Mouse (Mus musculus) stomach, embryonic 14.5 days (tissue): ENCODE data around the gene Tmem132c. TPM values are rescaled to one million over a fixed set of nuclear protein-coding genes. Genes with fewer than 3 reads are reported as not detected.

ENCODE experiments used
- ATAC-seq: fragments of 200-750 bp; cut with Nextera tagmentation; 2 replicates; pipeline ENCODE4 v1.8.0; 2017; ENCODE audit warnings: low read depth, moderate TSS enrichment; ENCODE audit not compliant: insufficient number of reproducible peaks, insufficient read depth, low FRiP score
- H3K27ac ChIP-seq: fragments of 300-500 bp; sonication (generic); 2 replicates; pipeline ENCODE4 v1.5.1; 2014; ENCODE audit warnings: mild to moderate bottlenecking, low read length, moderate library complexity, mixed read lengths
- H3K27me3 ChIP-seq: fragments of 300-500 bp; sonication (generic); 2 replicates; pipeline ENCODE4 v1.6.1; 2014; ENCODE audit warnings: low read length, control low read depth, mixed read lengths; ENCODE audit not compliant: control insufficient read depth, insufficient read depth
- H3K36me3 ChIP-seq: fragments of 300-500 bp; sonication (generic); 2 replicates; pipeline ENCODE4 v1.6.1; 2014; ENCODE audit warnings: mild to moderate bottlenecking, control low read depth, low read length, moderate library complexity, mixed read lengths; ENCODE audit not compliant: control insufficient read depth, insufficient read depth
- H3K4me1 ChIP-seq: fragments of 300-500 bp; sonication (generic); 2 replicates; pipeline ENCODE4 v1.6.1; 2014; ENCODE audit warnings: low read length, control low read depth, mixed read lengths; ENCODE audit not compliant: control insufficient read depth, insufficient read depth
- H3K4me2 ChIP-seq: fragments of 300-500 bp; sonication (generic); replicated peaks from 2 replicates; pipeline ENCODE4 v1.6.1; 2014; ENCODE audit warnings: low read depth, low read length, control low read depth
- H3K4me3 ChIP-seq: fragments of 300-500 bp; sonication (generic); 2 replicates; pipeline ENCODE4 v1.5.1; 2014; ENCODE audit warnings: low read depth, low read length, control low read depth
- H3K9ac ChIP-seq: fragments of 300-500 bp; sonication (generic); replicated peaks from 2 replicates; pipeline ENCODE4 v1.6.1; 2014; ENCODE audit warnings: low read depth, mild to moderate bottlenecking, control low read depth, low read length, moderate library complexity, mixed read lengths
- H3K9me3 ChIP-seq: fragments of 300-500 bp; sonication (generic); 2 replicates; pipeline ENCODE4 v1.6.1; 2016; ENCODE audit warnings: low read depth, low read length, control low read depth; ENCODE audit not compliant: control insufficient read depth
- WGBS: fragments of 180-500 bp; shearing (Covaris S2); extraction: QIAGEN DNeasy Blood & Tissue Kit; methylation state at CpG from one replicate; pipeline ENCODE4 v1.1.7; 2014; 5-methylcytosine and 5-hydroxymethylcytosine counted together
- polyA plus RNA-seq: library from polyadenylated mRNA; unstranded; fragments of >200 nt; fragmentation: Nextera tagmentation; extraction: Ambion mirVana; gene quantifications from 2 replicates; pipeline ENCODE4 v1.2.1, GENCODE M21; 2014

The Tmem132c gene
- polyA plus RNA-seq, 1 experiment from 2014 or later = 1.8 TPM

GRCm38 (mm10) chr5:127235203-127235602, 6.4 kb upstream of the Tmem132c start:
- Histone ChIP-seq H3K4me1 (no peaks in the 10 kb centered on the region), H3K4me3 (no peak overlapping the region), H3K27ac (no peak overlapping the region), H3K27me3 (no peaks in the 10 kb centered on the region; the same call in 1 of the 2 replicates), H3K9me3 (no peaks in the 10 kb centered on the region), H3K36me3 (no peaks in the 10 kb centered on the region), H3K4me2 (0 out of 2 replicates have a peak overlapping the region, but pooled peaks have one; percentile 11), H3K9ac (no peak overlapping the region)
- peak; percentile 40; the same call in 1 of the 2 replicates for ATAC-seq
- whole genome bisulfite sequencing = 7% methylated on average over 11 of the region's 11 CpGs

- Histone ChIP-seq H3K27me3 (peaks cover 23% of the 10 kb centered on the region; the same call in 1 of the 2 replicates), H3K27ac (no peak overlapping the region), H3K4me1 (peaks cover 13% of the 10 kb centered on the region; the same call in 1 of the 2 replicates), H3K4me2 (no peak overlapping the region), H3K9ac (no peak overlapping the region), H3K9me3 (no peaks in the 10 kb centered on the region), H3K4me3 (no peak overlapping the region), H3K36me3 (no peaks in the 10 kb centered on the region)
- WGBS = 62% methylated on average over 7 of the region's 7 CpGs
- no peak for ATAC-seq
These were observed 1.9 kb upstream of the Tmem132c start for GRCm38 (mm10) chr5:127239706-127240105.

- ATAC-seq = no peak
- no peak overlapping the region for H3K27ac ChIP-seq
- H3K4me3 ChIP-seq = no peak overlapping the region
- no peaks in the 10 kb centered on the region for H3K36me3 ChIP-seq
- H3K4me1 ChIP-seq = peaks cover 13% of the 10 kb centered on the region; the same call in 1 of the 2 replicates
- no peak overlapping the region for H3K4me2 ChIP-seq
- no peak overlapping the region for H3K9ac ChIP-seq
- no peaks in the 10 kb centered on the region for H3K9me3 ChIP-seq
- peaks cover 26% of the 10 kb centered on the region; the same call in 1 of the 2 replicates for H3K27me3 ChIP-seq
- 32% methylated on average over 4 of the region's 4 CpGs for WGBS
These were observed 962 bp upstream of the Tmem132c start for GRCm38 (mm10) chr5:127240646-127241045.

GRCm38 (mm10) chr5:127241925-127242762, 536 bp downstream of the Tmem132c start:
- 0% methylated on average over 59 of the region's 73 CpGs for WGBS

GRCm38 (mm10) chr5:127242763-127243160, 1.2 kb downstream of the Tmem132c start:
- Histone ChIP-seq H3K9me3 (no peaks in the 10 kb centered on the region), H3K36me3 (no peaks in the 10 kb centered on the region), H3K4me1 (peaks cover 13% of the 10 kb centered on the region; the same call in 1 of the 2 replicates), H3K27ac (no peak overlapping the region), H3K4me2 (peak overlapping the region; percentile 85), H3K27me3 (peaks cover 26% of the 10 kb centered on the region; the same call in 1 of the 2 replicates), H3K9ac (no peak overlapping the region), H3K4me3 (peak overlapping the region; percentile 56)
- WGBS = 2% methylated on average over 13 of the region's 13 CpGs
- ATAC-seq = no peak

More at GRCm38 (mm10) chr5:127241925-127242762, 536 bp downstream of the Tmem132c start:
- Histone ChIP-seq H3K9me3 (no peaks in the 10 kb centered on the region), H3K27me3 (peaks cover 26% of the 10 kb centered on the region; the same call in 1 of the 2 replicates), H3K9ac (0 out of 2 replicates have a peak overlapping the region, but pooled peaks have one; percentile 21), H3K4me2 (peak overlapping the region; percentile 85), H3K36me3 (no peaks in the 10 kb centered on the region), H3K4me1 (peaks cover 13% of the 10 kb centered on the region; the same call in 1 of the 2 replicates), H3K4me3 (peak overlapping the region; percentile 56), H3K27ac (no peak overlapping the region)
- peak; percentile 66; the same call in 1 of the 2 replicates for ATAC-seq

GRCm38 (mm10) chr5:127243209-127243608, 1.6 kb downstream of the Tmem132c start:
- Histone ChIP-seq H3K36me3 (no peaks in the 10 kb centered on the region), H3K9ac (no peak overlapping the region), H3K27ac (no peak overlapping the region), H3K4me2 (peak overlapping the region; percentile 85), H3K4me1 (peaks cover 13% of the 10 kb centered on the region; the same call in 1 of the 2 replicates), H3K4me3 (peak overlapping the region; percentile 56), H3K9me3 (no peaks in the 10 kb centered on the region), H3K27me3 (peaks cover 26% of the 10 kb centered on the region; the same call in 1 of the 2 replicates)
- ATAC-seq = no peak
- WGBS = 2% methylated on average over 16 of the region's 16 CpGs

- no peaks in the 10 kb centered on the region for H3K9me3 ChIP-seq
- peak overlapping the region; percentile 56 for H3K4me3 ChIP-seq
- 8% methylated on average over 13 of the region's 13 CpGs for WGBS
- no peak for ATAC-seq
- H3K4me1 ChIP-seq = peaks cover 13% of the 10 kb centered on the region; the same call in 1 of the 2 replicates
- peaks cover 26% of the 10 kb centered on the region; the same call in 1 of the 2 replicates for H3K27me3 ChIP-seq
- H3K4me2 ChIP-seq = peak overlapping the region; percentile 85
- no peaks in the 10 kb centered on the region for H3K36me3 ChIP-seq
- H3K9ac ChIP-seq = no peak overlapping the region
- H3K27ac ChIP-seq = no peak overlapping the region
These were observed 2.0 kb downstream of the Tmem132c start for GRCm38 (mm10) chr5:127243611-127244010.

- Histone ChIP-seq H3K4me1 (no peaks in the 10 kb centered on the region), H3K36me3 (no peaks in the 10 kb centered on the region), H3K4me3 (no peak overlapping the region), H3K9me3 (no peaks in the 10 kb centered on the region), H3K4me2 (no peak overlapping the region), H3K27ac (no peak overlapping the region), H3K9ac (no peak overlapping the region), H3K27me3 (no peaks in the 10 kb centered on the region)
- ATAC-seq = no peak
- 59% methylated on average over 2 of the region's 2 CpGs for WGBS
These were observed 11.7 kb downstream of the Tmem132c start for GRCm38 (mm10) chr5:127253263-127253662.
